Mouse (Mus musculus) heart, adult 18-20 months (tissue): ENCODE measurements around the gene Plxnc1. TPM values are rescaled to one million over a fixed set of nuclear protein-coding genes. Genes with fewer than 3 reads are reported as not detected.

Experiments
- DNase-seq, 2 experiments: peaks; one replicate each; pipeline ENCODE4 v3.0.0; 2021 to 2022; ENCODE audit warnings: mixed read lengths in 1 of 2
- total RNA-seq, 2 experiments: library from RNA; stranded (reverse); gene quantifications; 2 replicates each; pipeline ENCODE4 v1.2.3; 2021

The Plxnc1 gene
- total RNA-seq, 2 experiments from 2014 or later = 1.8 to 3.4 TPM

GRCm38 (mm10) chr10:94919960-94920359 is 24.7 kb downstream of the Plxnc1 start:
- no peak for DNase-seq

GRCm38 (mm10) chr10:94919552-94919951 is 25.1 kb downstream of the Plxnc1 start:
- peak; percentile 58 to 64 for DNase-seq

- DNase-seq = no peak
Measured at GRCm38 (mm10) chr10:94918618-94919017, 26.0 kb downstream of the Plxnc1 start.

GRCm38 (mm10) chr10:94917990-94918389 is 26.6 kb downstream of the Plxnc1 start:
- DNase-seq = no peak

GRCm38 (mm10) chr10:94917354-94917753 is 27.3 kb downstream of the Plxnc1 start:
- DNase-seq = no peak

GRCm38 (mm10) chr10:94916610-94917009 is 28.0 kb downstream of the Plxnc1 start:
- no peak for DNase-seq

- DNase-seq = no peak
Measured at GRCm38 (mm10) chr10:94915746-94916145, 28.9 kb downstream of the Plxnc1 start.

GRCm38 (mm10) chr10:94914081-94914480 is 30.6 kb downstream of the Plxnc1 start:
- no peak for DNase-seq

GRCm38 (mm10) chr10:94913336-94913739 is 31.3 kb downstream of the Plxnc1 start:
- no peak for DNase-seq

- no peak for DNase-seq
Measured at GRCm38 (mm10) chr10:94912551-94912950, 32.1 kb downstream of the Plxnc1 start.

GRCm38 (mm10) chr10:94911102-94911501 is 33.5 kb downstream of the Plxnc1 start:
- no peak for DNase-seq

- no peak for DNase-seq
Measured at GRCm38 (mm10) chr10:94910570-94910969, 34.1 kb downstream of the Plxnc1 start.

- DNase-seq = no peak
Measured at GRCm38 (mm10) chr10:94909789-94910188, 34.8 kb downstream of the Plxnc1 start.

GRCm38 (mm10) chr10:94908976-94909717 is 35.5 kb downstream of the Plxnc1 start:
- DNase-seq = no peak

GRCm38 (mm10) chr10:94905689-94906473 is 38.8 kb downstream of the Plxnc1 start:
- DNase-seq = no peak

GRCm38 (mm10) chr10:94905219-94905618 is 39.4 kb downstream of the Plxnc1 start:
- no peak for DNase-seq

GRCm38 (mm10) chr10:94896950-94897349 is 47.7 kb downstream of the Plxnc1 start:
- DNase-seq = no peak

- no peak for DNase-seq
Measured at GRCm38 (mm10) chr10:94896311-94896710, 48.3 kb downstream of the Plxnc1 start.

- no peak for DNase-seq
Measured at GRCm38 (mm10) chr10:94895876-94896275, 48.8 kb downstream of the Plxnc1 start.

- no peak for DNase-seq
Measured at GRCm38 (mm10) chr10:94889735-94890134, 54.9 kb downstream of the Plxnc1 start.

- no peak for DNase-seq
Measured at GRCm38 (mm10) chr10:94883216-94883615, 61.4 kb downstream of the Plxnc1 start.

- DNase-seq = no peak
Measured at GRCm38 (mm10) chr10:94871506-94871905, 73.1 kb downstream of the Plxnc1 start.

GRCm38 (mm10) chr10:94871102-94871501 is 73.5 kb downstream of the Plxnc1 start:
- DNase-seq = no peak
